Mouse (Mus musculus) liver, embryonic 14 days (tissue): Measurements from ENCODE around the gene Gm49378. TPM values are rescaled to one million over a fixed set of nuclear protein-coding genes. Genes with fewer than 3 reads are reported as not detected.

Experiments used
- polyA plus RNA-seq: library from polyadenylated mRNA; depleted of rRNA; stranded (reverse); fragments of >200 nt; gene quantifications from 2 replicates; pipeline ENCODE4 v1.2.3, GENCODE M21; 2012; rRNA removed

Gm49378 gene
- 1.5 and 1.6 TPM in 2 replicates for polyA plus RNA-seq

GRCm38 (mm10) chr14:55637795-55638194 lies at the start of gene Gm49378:
Gm49378 (minus strand) TSS chr14:55637895.

GRCm38 (mm10) chr14:55681160-55682117 lies 43.7 kb upstream of the Gm49378 start, which contains the start of gene Tinf2:
Tinf2 (minus strand) TSS chr14:55681820.

GRCm38 (mm10) chr14:55671833-55672740 lies 34.4 kb upstream of the Gm49378 start, which contains the start of the genes Gmpr2 and Nedd8:
Gmpr2 (plus strand) TSS chr14:55671941.
Nedd8 (minus strand) TSS chr14:55672124.

GRCm38 (mm10) chr14:55659960-55660573 lies 22.4 kb upstream of the Gm49378 start, which contains the start of gene Mdp1:
Mdp1 (minus strand) TSS chr14:55660508.

GRCm38 (mm10) chr14:55649884-55650283 lies 12.2 kb upstream of the Gm49378 start, which contains the start of gene Tssk4:
Tssk4 (plus strand) TSS chr14:55650184.

GRCm38 (mm10) chr14:55643060-55643907 lies 5.6 kb upstream of the Gm49378 start, which contains the start of gene Tm9sf1:
Tm9sf1 (minus strand) TSS chr14:55643806.

GRCm38 (mm10) chr14:55635523-55636007 lies 2.1 kb downstream of the Gm49378 start, which contains the start of gene Ipo4:
Ipo4 (minus strand) TSS chr14:55635957.

GRCm38 (mm10) chr14:55617822-55618221 lies 19.9 kb downstream of the Gm49378 start, which contains the start of gene Rec8:
Rec8 (plus strand) TSS chr14:55618037.

GRCm38 (mm10) chr14:55603271-55603632 lies 34.4 kb downstream of the Gm49378 start, which contains the start of gene Irf9:
Irf9 (plus strand) TSS chr14:55603571.

GRCm38 (mm10) chr14:55591331-55591891 lies 46.3 kb downstream of the Gm49378 start, which contains the start of gene Rnf31:
Rnf31 (plus strand) TSS chr14:55591708.

GRCm38 (mm10) chr14:55590748-55591330 lies 46.9 kb downstream of the Gm49378 start, which contains the start of gene Psme2:
Psme2 (minus strand) TSS chr14:55591113.

GRCm38 (mm10) chr14:55584702-55585565 lies 52.8 kb downstream of the Gm49378 start, which contains the start of gene Emc9:
Emc9 (minus strand) TSS chr14:55585302.

Other genes with a start within 250 kb of the Gm49378 start
- 45.3 and 46.0 TPM in 2 replicates for gene Dhrs4, start 159.1 kb downstream of the Gm49378 start, polyA plus RNA-seq
- 2.0 and 2.3 TPM in 2 replicates for gene Carmil3, start 147.2 kb downstream of the Gm49378 start, polyA plus RNA-seq
- 0.06 and 0.08 TPM in 2 replicates for gene Cpne6, start 127.5 kb downstream of the Gm49378 start, polyA plus RNA-seq
- gene Nrl, start 112.9 kb downstream of the Gm49378 start, polyA plus RNA-seq: 0.01 TPM in 1 of 2 replicates, not detected in the other
- 21.6 and 22.1 TPM in 2 replicates for gene Pck2, start 97.6 kb downstream of the Gm49378 start, polyA plus RNA-seq
- gene Dcaf11, start 77.9 kb downstream of the Gm49378 start, polyA plus RNA-seq: 29.4 and 35.9 TPM in 2 replicates
- gene A730061H03Rik, start 77.5 kb downstream of the Gm49378 start, polyA plus RNA-seq: 0.76 and 0.83 TPM in 2 replicates
- 0.20 and 0.69 TPM in 2 replicates for gene Fitm1, start 62.3 kb downstream of the Gm49378 start, polyA plus RNA-seq
- 49.6 and 57.9 TPM in 2 replicates for gene Psme1, start 59.8 kb downstream of the Gm49378 start, polyA plus RNA-seq
- 17.8 and 19.8 TPM in 2 replicates for gene Emc9, start 52.6 kb downstream of the Gm49378 start, polyA plus RNA-seq
- gene Psme2, start 46.8 kb downstream of the Gm49378 start, polyA plus RNA-seq: 63.6 and 64.0 TPM in 2 replicates
- 5.9 and 7.5 TPM in 2 replicates for gene Rnf31, start 46.2 kb downstream of the Gm49378 start, polyA plus RNA-seq
- gene Irf9, start 34.3 kb downstream of the Gm49378 start, polyA plus RNA-seq: 17.6 and 23.7 TPM in 2 replicates
- gene Rec8, start 19.9 kb downstream of the Gm49378 start, polyA plus RNA-seq: 1.7 and 2.1 TPM in 2 replicates
- gene Ipo4, start 1.9 kb downstream of the Gm49378 start, polyA plus RNA-seq: 24.1 TPM in 2 replicates
- 25.0 and 29.3 TPM in 2 replicates for gene Tm9sf1, start 5.9 kb upstream of the Gm49378 start, polyA plus RNA-seq
- 0.35 and 0.44 TPM in 2 replicates for gene Tssk4, start 12.3 kb upstream of the Gm49378 start, polyA plus RNA-seq
- gene Mdp1, start 22.6 kb upstream of the Gm49378 start, polyA plus RNA-seq: 14.2 and 15.2 TPM in 2 replicates
- gene Gmpr2, start 34.0 kb upstream of the Gm49378 start, polyA plus RNA-seq: 13.3 and 16.5 TPM in 2 replicates
- 177 and 195 TPM in 2 replicates for gene Nedd8, start 34.2 kb upstream of the Gm49378 start, polyA plus RNA-seq
- gene Tinf2, start 43.9 kb upstream of the Gm49378 start, polyA plus RNA-seq: 15.3 and 17.8 TPM in 2 replicates
- gene Tgm1, start 76.0 kb upstream of the Gm49378 start, polyA plus RNA-seq: 2.4 and 2.5 TPM in 2 replicates
- 10.6 and 12.3 TPM in 2 replicates for gene Rabggta, start 84.4 kb upstream of the Gm49378 start, polyA plus RNA-seq
- gene Dhrs1, start 107.8 kb upstream of the Gm49378 start, polyA plus RNA-seq: 27.6 and 31.2 TPM in 2 replicates
- 12.2 and 15.0 TPM in 2 replicates for gene Nop9, start 107.8 kb upstream of the Gm49378 start, polyA plus RNA-seq
- 36.1 and 38.6 TPM in 2 replicates for gene Cideb, start 120.6 kb upstream of the Gm49378 start, polyA plus RNA-seq
- gene Ltb4r2, start 123.5 kb upstream of the Gm49378 start, polyA plus RNA-seq: 0.57 and 0.65 TPM in 2 replicates
- 2.2 and 3.1 TPM in 2 replicates for gene Ltb4r1, start 128.1 kb upstream of the Gm49378 start, polyA plus RNA-seq
- gene Adcy4, start 146.2 kb upstream of the Gm49378 start, polyA plus RNA-seq: 0.86 and 0.99 TPM in 2 replicates
- gene Ripk3, start 151.0 kb upstream of the Gm49378 start, polyA plus RNA-seq: 12.6 and 15.4 TPM in 2 replicates
- 0.71 and 1.5 TPM in 2 replicates for gene Nfatc4, start 185.2 kb upstream of the Gm49378 start, polyA plus RNA-seq
- 1.6 and 1.7 TPM in 2 replicates for gene Nynrin, start 216.1 kb upstream of the Gm49378 start, polyA plus RNA-seq
- 0.10 and 0.16 TPM in 2 replicates for gene Cbln3, start 246.5 kb upstream of the Gm49378 start, polyA plus RNA-seq
- 7.3 and 8.4 TPM in 2 replicates for gene Khnyn, start 247.1 kb upstream of the Gm49378 start, polyA plus RNA-seq